Mouse (Mus musculus) cerebellum, adult (tissue): Measurements from ENCODE around the gene Map2.
A peak's percentile ranks its signal among the peaks of the same experiment; 100 is the strongest.

Experiments used
- ATAC-seq: cut with Nextera tagmentation; 2 replicates; pipeline ENCODE4 v1.9.2; 2017; ENCODE audit warnings: mild to moderate bottlenecking, moderate library complexity, mixed read lengths; ENCODE audit not compliant: insufficient number of reproducible peaks, low FRiP score, low TSS enrichment

The Map2 gene

GRCm38 (mm10) chr1:66175041-66175665, at the start of gene Map2:
TSS of gene Map2 (plus strand) at chr1:66175273.
- peak; percentile 95 for ATAC-seq

GRCm38 (mm10) chr1:66133014-66133413, 42.1 kb upstream of the Map2 start:
- ATAC-seq, result no peak

GRCm38 (mm10) chr1:66135324-66135723, 39.7 kb upstream of the Map2 start:
- ATAC-seq, result no peak

- ATAC-seq, result no peak
Observed at GRCm38 (mm10) chr1:66140686-66141085, 34.4 kb upstream of the Map2 start.

- ATAC-seq, result no peak
Observed at GRCm38 (mm10) chr1:66145180-66145579, 29.9 kb upstream of the Map2 start.

GRCm38 (mm10) chr1:66148825-66149514, 26.1 kb upstream of the Map2 start:
- no peak for ATAC-seq

GRCm38 (mm10) chr1:66150806-66151205, 24.3 kb upstream of the Map2 start:
- no peak for ATAC-seq

- ATAC-seq, result no peak
Observed at GRCm38 (mm10) chr1:66157135-66157534, 17.9 kb upstream of the Map2 start.

GRCm38 (mm10) chr1:66157589-66157988, 17.5 kb upstream of the Map2 start:
- ATAC-seq, result no peak

GRCm38 (mm10) chr1:66164648-66165047, 10.4 kb upstream of the Map2 start:
- ATAC-seq, result no peak

GRCm38 (mm10) chr1:66168722-66169121, 6.4 kb upstream of the Map2 start:
- no peak for ATAC-seq

GRCm38 (mm10) chr1:66172127-66172526, 2.9 kb upstream of the Map2 start:
- ATAC-seq, result no peak

GRCm38 (mm10) chr1:66173630-66174029, 1.4 kb upstream of the Map2 start:
- ATAC-seq, result no peak

- no peak for ATAC-seq
Observed at GRCm38 (mm10) chr1:66176012-66176837, 1.2 kb downstream of the Map2 start.

GRCm38 (mm10) chr1:66176838-66177105, 1.7 kb downstream of the Map2 start:
- ATAC-seq, result no peak

- peak; percentile 45 for ATAC-seq
Observed at GRCm38 (mm10) chr1:66177489-66178170, 2.6 kb downstream of the Map2 start.

GRCm38 (mm10) chr1:66187016-66187681, 12.1 kb downstream of the Map2 start:
- no peak for ATAC-seq

GRCm38 (mm10) chr1:66192401-66192800, 17.3 kb downstream of the Map2 start:
- no peak for ATAC-seq

- peak; percentile 97 for ATAC-seq
Observed at GRCm38 (mm10) chr1:66192891-66193290, 17.8 kb downstream of the Map2 start.

GRCm38 (mm10) chr1:66195040-66195726, 20.1 kb downstream of the Map2 start:
- ATAC-seq, result no peak
